Mouse (Mus musculus): ENCODE results near the gene Otop3. TPM values are rescaled to one million over a fixed set of nuclear protein-coding genes. Genes with fewer than 3 reads are reported as not detected.

Otop3 gene
- total RNA-seq (2014; rRNA removed) (2.1 and 3.7 TPM in 2 replicates), polyA plus RNA-seq (2015; fragmentation: Nextera tagmentation; extraction: Ambion mirVana) (1.8 and 2.1 TPM in 2 replicates)

- peak within 1 kb of the TSS; percentile 66 for H3K9ac ChIP-seq (replicated peaks; ENCODE audit: low read length, poor library complexity, severe bottlenecking)
- TF ChIP-seq CTCF (IDR thresholded peaks at IDR 0.05): no peak
- ATAC-seq (ENCODE audit: low FRiP score) (no peak), DNase-seq (ENCODE audit: low spot score) (peak; percentile 43)
- peak within 1 kb of the TSS; percentile 34 for H3K4me3 ChIP-seq (ENCODE audit: low read depth, low read length)
- H3K27ac ChIP-seq (ENCODE audit: low read depth, low read length): no peak within 1 kb of the TSS
- no peaks in the 10 kb centered on the region for H3K36me3 ChIP-seq (ENCODE audit: insufficient read depth, low read length)
- H3K4me2 ChIP-seq (ENCODE audit: low read depth, low read length, poor library complexity, severe bottlenecking): peak within 1 kb of the TSS; percentile 61
- WGBS: 3% methylated on average over 29 of the region's 29 CpGs
- H3K4me1 ChIP-seq (ENCODE audit: insufficient read depth, low read length): 0 out of 2 replicates have a peak, but pooled peaks cover 4% of the 10 kb centered on the region
- no peaks in the 10 kb centered on the region for H3K9me3 ChIP-seq (ENCODE audit: low read length)
- H3K27me3 ChIP-seq (ENCODE audit: insufficient read depth, low read length): peaks cover 14% of the 10 kb centered on the region; the same call in 1 of the 2 replicates
Observed at GRCm38 (mm10) chr11:115334531-115334930, at the start of gene Otop3. Gene Otop3, plus strand, starts transcription at chr11:115334731.

GRCm38 (mm10) chr11:115285282-115285681 lies 49.2 kb upstream of the Otop3 start:
- no peak overlapping the region for H3K4me2 ChIP-seq (ENCODE audit: low read depth, low read length, poor library complexity, severe bottlenecking)
- H3K9ac ChIP-seq (replicated peaks; ENCODE audit: low read length, poor library complexity, severe bottlenecking): no peak overlapping the region
- no peak overlapping the region for H3K27ac ChIP-seq (ENCODE audit: low read depth, low read length)
- 79% methylated on average over 4 of the region's 4 CpGs for WGBS
- TF ChIP-seq CTCF (IDR thresholded peaks at IDR 0.05): no peak
- no peak for ATAC-seq (ENCODE audit: low FRiP score)
- H3K36me3 ChIP-seq (ENCODE audit: insufficient read depth, low read length): no peaks in the 10 kb centered on the region
- no peak for DNase-seq (ENCODE audit: low spot score)
- no peaks in the 10 kb centered on the region for H3K4me1 ChIP-seq (ENCODE audit: insufficient read depth, low read length)
- H3K9me3 ChIP-seq (ENCODE audit: low read length): no peaks in the 10 kb centered on the region
- H3K27me3 ChIP-seq (ENCODE audit: insufficient read depth, low read length): no peaks in the 10 kb centered on the region
- no peak overlapping the region for H3K4me3 ChIP-seq (ENCODE audit: low read depth, low read length)

GRCm38 (mm10) chr11:115286201-115286993 lies 48.1 kb upstream of the Otop3 start:
- Histone ChIP-seq H3K36me3 (ENCODE audit: insufficient read depth, low read length) (no peaks in the 10 kb centered on the region), H3K4me2 (ENCODE audit: low read depth, low read length, poor library complexity, severe bottlenecking) (no peak overlapping the region), H3K27ac (ENCODE audit: low read depth, low read length) (peak overlapping the region; percentile 52), H3K9ac (replicated peaks; ENCODE audit: low read length, poor library complexity, severe bottlenecking) (no peak overlapping the region), H3K4me1 (ENCODE audit: insufficient read depth, low read length) (no peaks in the 10 kb centered on the region), H3K27me3 (ENCODE audit: insufficient read depth, low read length) (no peaks in the 10 kb centered on the region), H3K9me3 (ENCODE audit: low read length) (no peaks in the 10 kb centered on the region), H3K4me3 (ENCODE audit: low read depth, low read length) (no peak overlapping the region)
- ATAC-seq (ENCODE audit: low FRiP score): peak; percentile 42; the same call in 1 of the 2 replicates
- TF ChIP-seq CTCF (IDR thresholded peaks at IDR 0.05): no peak
- 66% methylated on average over 19 of the region's 19 CpGs for WGBS
- peak; percentile 49 for DNase-seq (ENCODE audit: low spot score)

- WGBS: 86% methylated on average over 5 of the region's 5 CpGs
- no peak for TF ChIP-seq CTCF (IDR thresholded peaks at IDR 0.05)
- Histone ChIP-seq H3K4me1 (ENCODE audit: insufficient read depth, low read length) (no peaks in the 10 kb centered on the region), H3K9me3 (ENCODE audit: low read length) (no peaks in the 10 kb centered on the region), H3K9ac (replicated peaks; ENCODE audit: low read length, poor library complexity, severe bottlenecking) (no peak overlapping the region), H3K4me3 (ENCODE audit: low read depth, low read length) (no peak overlapping the region), H3K36me3 (ENCODE audit: insufficient read depth, low read length) (no peaks in the 10 kb centered on the region), H3K27me3 (ENCODE audit: insufficient read depth, low read length) (no peaks in the 10 kb centered on the region), H3K4me2 (ENCODE audit: low read depth, low read length, poor library complexity, severe bottlenecking) (no peak overlapping the region), H3K27ac (ENCODE audit: low read depth, low read length) (no peak overlapping the region)
- DNase-seq (ENCODE audit: low spot score): no peak
- ATAC-seq (ENCODE audit: low FRiP score): no peak
Observed at GRCm38 (mm10) chr11:115287386-115287785, 47.1 kb upstream of the Otop3 start.

DNA sequence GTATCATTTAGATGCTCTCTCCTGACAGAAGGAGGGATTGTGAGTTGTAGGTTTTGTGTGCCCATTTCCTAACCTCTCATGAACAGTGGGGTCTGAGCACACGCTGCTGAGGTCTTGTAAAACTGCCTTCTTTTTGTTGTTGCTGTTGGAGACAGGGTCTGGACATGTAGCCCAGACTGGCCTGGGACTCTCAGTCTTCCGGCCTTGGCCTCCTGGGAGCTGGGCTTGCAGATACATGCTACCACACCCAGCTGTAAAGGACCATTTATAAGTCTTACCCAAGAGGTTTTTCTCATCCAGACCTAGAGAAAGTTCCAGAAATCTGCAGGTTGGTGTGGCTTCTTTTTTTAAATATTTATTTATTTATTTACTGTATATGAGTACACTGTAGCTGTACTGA lies 46.2 kb upstream of the Otop3 start:
- ATAC-seq (ENCODE audit: low FRiP score) (no peak), DNase-seq (ENCODE audit: low spot score) (no peak)
- Histone ChIP-seq H3K36me3 (ENCODE audit: insufficient read depth, low read length) (no peaks in the 10 kb centered on the region), H3K4me3 (ENCODE audit: low read depth, low read length) (no peak overlapping the region), H3K9ac (replicated peaks; ENCODE audit: low read length, poor library complexity, severe bottlenecking) (no peak overlapping the region), H3K27ac (ENCODE audit: low read depth, low read length) (no peak overlapping the region), H3K27me3 (ENCODE audit: insufficient read depth, low read length) (no peaks in the 10 kb centered on the region), H3K9me3 (ENCODE audit: low read length) (no peaks in the 10 kb centered on the region), H3K4me1 (ENCODE audit: insufficient read depth, low read length) (no peaks in the 10 kb centered on the region), H3K4me2 (ENCODE audit: low read depth, low read length, poor library complexity, severe bottlenecking) (no peak overlapping the region)
- 81% methylated on average over 2 of the region's 2 CpGs for WGBS
- TF ChIP-seq CTCF (IDR thresholded peaks at IDR 0.05): no peak

GRCm38 (mm10) chr11:115289885-115290284 lies 44.6 kb upstream of the Otop3 start:
- no peak overlapping the region for H3K4me3 ChIP-seq (ENCODE audit: low read depth, low read length)
- no peak overlapping the region for H3K27ac ChIP-seq (ENCODE audit: low read depth, low read length)
- TF ChIP-seq CTCF (IDR thresholded peaks at IDR 0.05): no peak
- H3K9me3 ChIP-seq (ENCODE audit: low read length): no peaks in the 10 kb centered on the region
- ATAC-seq (ENCODE audit: low FRiP score) (no peak), DNase-seq (ENCODE audit: low spot score) (no peak)
- 84% methylated on average over 8 of the region's 8 CpGs for WGBS
- H3K4me1 ChIP-seq (ENCODE audit: insufficient read depth, low read length): no peaks in the 10 kb centered on the region
- H3K36me3 ChIP-seq (ENCODE audit: insufficient read depth, low read length): no peaks in the 10 kb centered on the region
- no peaks in the 10 kb centered on the region for H3K27me3 ChIP-seq (ENCODE audit: insufficient read depth, low read length)
- H3K4me2 ChIP-seq (ENCODE audit: low read depth, low read length, poor library complexity, severe bottlenecking): no peak overlapping the region
- H3K9ac ChIP-seq (replicated peaks; ENCODE audit: low read length, poor library complexity, severe bottlenecking): no peak overlapping the region
